Mouse (Mus musculus): ENCODE results near the gene Fadd. TPM values are rescaled to one million over a fixed set of nuclear protein-coding genes. Genes with fewer than 3 reads are reported as not detected.
A peak's percentile ranks its signal among the peaks of the same experiment; 100 is the strongest.

Fadd gene
- polyA plus RNA-seq, 1 experiment = 5.7 TPM

DNA sequence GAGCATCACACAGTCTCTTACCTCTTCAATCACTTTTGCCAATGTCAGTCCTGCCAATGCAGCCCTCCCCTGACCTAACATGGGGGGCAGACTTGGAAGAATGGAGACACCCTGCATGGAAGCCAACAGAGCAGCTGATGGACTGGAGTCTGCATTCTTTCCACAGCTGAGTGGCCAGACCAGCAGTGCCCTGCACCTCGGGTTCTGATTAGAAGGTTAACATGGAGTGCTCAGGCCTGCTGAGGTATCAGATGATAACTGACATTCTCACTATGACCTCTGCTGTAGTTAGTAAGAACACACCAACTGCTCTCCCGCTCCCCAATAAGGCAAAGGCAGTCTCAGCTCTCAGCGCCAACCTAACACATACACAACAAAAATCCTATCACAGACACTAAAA is 37.0 kb downstream of the Fadd start:
- TF ChIP-seq SRF (IDR thresholded peaks at IDR 0.05; ENCODE audit: control insufficient read depth, insufficient read length, low read depth) (peak; percentile 28), MYOG (IDR thresholded peaks at IDR 0.05; ENCODE audit: control insufficient read depth in 1 of 3, insufficient read depth in 1 of 3, insufficient read length in 2 of 3, low read depth in 2 of 3) (peak in 2 of 3 experiments; percentile 18 to 81), USF1 (IDR thresholded peaks at IDR 0.05; ENCODE audit: low read depth) (no peak), MYOD1 (IDR thresholded peaks at IDR 0.05; ENCODE audit: control insufficient read depth in 1 of 3, insufficient read length in 2 of 3, low read depth in 2 of 3) (peak in 2 of 3 experiments; percentile 57 to 63)
- Histone ChIP-seq H3K36me3 (ENCODE audit: control insufficient read depth, insufficient read depth) (no peaks in the 10 kb centered on the region), H3K79me2 (ENCODE audit: control insufficient read depth, insufficient read depth) (peaks cover 47% of the 10 kb centered on the region), H3K27me3 (ENCODE audit: control insufficient read depth, insufficient read depth, insufficient read length) (no peaks in the 10 kb centered on the region), H3K4me2 (ENCODE audit: low read depth) (no peak overlapping the region), H3K4me3 (no peak overlapping the region), H3ac (ENCODE audit: control insufficient read depth, insufficient read length) (no peak overlapping the region)

DNA sequence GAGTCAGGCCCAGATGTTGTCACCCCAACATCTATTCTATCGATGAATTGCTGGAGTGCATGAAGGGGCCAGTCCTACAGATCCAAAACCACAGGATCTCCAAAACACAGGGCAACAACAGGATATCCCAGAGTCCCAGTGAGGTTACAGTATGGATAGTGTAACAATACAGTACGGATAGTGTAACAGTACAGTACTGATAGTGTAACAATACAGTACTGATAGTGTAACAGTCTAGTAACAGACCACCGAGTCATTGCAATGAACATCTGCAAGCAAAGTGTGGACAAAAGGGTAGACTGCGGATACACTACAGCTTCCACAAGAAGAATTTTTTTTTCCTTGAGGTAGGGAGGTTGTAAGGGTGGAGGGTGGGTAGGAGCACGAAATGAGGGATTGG is 40.9 kb downstream of the Fadd start:
- no peak overlapping the region for H3ac ChIP-seq (ENCODE audit: control insufficient read depth, insufficient read length)
- no peak overlapping the region for H3K4me2 ChIP-seq (ENCODE audit: low read depth)
- no peak overlapping the region for H3K4me3 ChIP-seq
- H3K79me2 ChIP-seq (ENCODE audit: control insufficient read depth, insufficient read depth) = peaks cover 34% of the 10 kb centered on the region
- no peaks in the 10 kb centered on the region for H3K27me3 ChIP-seq (ENCODE audit: control insufficient read depth, insufficient read depth, insufficient read length)
- no peak for TF ChIP-seq USF1 (IDR thresholded peaks at IDR 0.05; ENCODE audit: low read depth)
- no peak for TF ChIP-seq TCF12 (IDR thresholded peaks at IDR 0.05; ENCODE audit: insufficient read depth, poor library complexity, severe bottlenecking)
- TF ChIP-seq CEBPB (IDR thresholded peaks at IDR 0.05; ENCODE audit: insufficient read depth, poor library complexity, severe bottlenecking) = no peak
- no peaks in the 10 kb centered on the region for H3K36me3 ChIP-seq (ENCODE audit: control insufficient read depth, insufficient read depth)

DNA sequence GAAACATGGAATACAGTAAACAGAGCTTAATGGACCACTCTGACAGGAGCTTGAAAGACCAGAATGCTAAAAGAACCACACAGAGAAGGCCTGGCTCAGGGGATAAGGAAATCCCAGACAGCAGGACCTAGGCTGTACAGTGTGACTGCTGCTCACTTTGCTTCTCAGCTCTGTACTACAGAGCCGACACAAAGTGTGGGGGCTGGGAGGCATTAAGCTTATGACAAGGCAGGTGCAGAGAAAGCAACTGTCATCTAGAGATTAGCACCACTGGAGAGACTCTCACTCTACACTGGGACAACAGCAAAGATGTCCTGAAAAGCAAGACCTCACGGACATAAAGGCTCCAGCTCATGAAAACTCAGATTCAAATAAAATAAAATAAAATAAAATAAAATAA is 43.1 kb downstream of the Fadd start:
- H3K4me2 ChIP-seq (ENCODE audit: low read depth) = no peak overlapping the region
- H3K36me3 ChIP-seq (ENCODE audit: control insufficient read depth, insufficient read depth) = no peaks in the 10 kb centered on the region
- H3K27me3 ChIP-seq (ENCODE audit: control insufficient read depth, insufficient read depth, insufficient read length) = no peaks in the 10 kb centered on the region
- H3ac ChIP-seq (ENCODE audit: control insufficient read depth, insufficient read length) = no peak overlapping the region
- no peak for TF ChIP-seq POLR2AphosphoS2 (IDR thresholded peaks at IDR 0.05; ENCODE audit: insufficient read length, low read depth)
- TF ChIP-seq MYOG (IDR thresholded peaks at IDR 0.05; ENCODE audit: control insufficient read depth in 1 of 3, insufficient read depth in 1 of 3, insufficient read length in 2 of 3, low read depth in 2 of 3) = peak in 1 of 3 experiments; percentile 36
- TF ChIP-seq POLR2A (IDR thresholded peaks at IDR 0.05; ENCODE audit: insufficient read length, low read depth) = no peak
- TF ChIP-seq MYOD1 (IDR thresholded peaks at IDR 0.05; ENCODE audit: control insufficient read depth in 1 of 3, insufficient read length in 2 of 3, low read depth in 2 of 3) = peak in 2 of 3 experiments; percentile 7 to 62
- TF ChIP-seq REST (IDR thresholded peaks at IDR 0.05; ENCODE audit: insufficient read depth, insufficient read length) = no peak
- TF ChIP-seq MAX (IDR thresholded peaks at IDR 0.05; ENCODE audit: low read depth) = no peak
- peaks cover 39% of the 10 kb centered on the region for H3K79me2 ChIP-seq (ENCODE audit: control insufficient read depth, insufficient read depth)
- H3K4me3 ChIP-seq = no peak overlapping the region

DNA sequence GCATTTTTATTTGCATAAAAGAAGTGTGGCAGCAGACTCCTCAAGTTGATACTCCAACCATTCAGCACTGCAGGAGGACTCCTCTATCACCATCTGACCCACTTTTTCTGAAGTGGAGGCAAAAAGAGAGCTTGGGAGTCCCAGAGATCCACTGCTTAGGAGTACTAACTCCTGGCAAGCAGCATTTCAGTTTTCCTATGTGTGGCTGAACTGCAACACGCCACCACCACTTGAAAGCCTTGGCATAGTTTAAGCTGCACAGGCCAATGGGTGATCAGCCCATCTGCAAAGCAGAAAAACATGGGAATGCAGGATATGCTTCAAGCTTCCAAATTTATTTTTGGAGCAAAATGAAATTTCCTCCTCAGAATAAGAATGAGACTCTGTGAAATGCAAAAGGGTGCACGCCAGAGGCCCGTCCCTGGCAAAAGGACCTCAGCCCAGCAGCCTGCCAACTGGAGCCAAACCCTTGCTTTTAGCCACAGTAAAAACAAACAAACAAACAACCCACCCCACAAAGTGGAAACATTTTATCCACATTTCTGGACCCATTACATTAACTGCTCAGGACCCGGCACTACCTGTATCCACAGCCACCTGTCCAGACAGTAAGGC is 44.1 kb downstream of the Fadd start:
- TF ChIP-seq SRF (IDR thresholded peaks at IDR 0.05; ENCODE audit: control insufficient read depth, insufficient read length, low read depth) = no peak
- TF ChIP-seq TCF12 (IDR thresholded peaks at IDR 0.05; ENCODE audit: insufficient read depth, poor library complexity, severe bottlenecking) = no peak
- no peak for TF ChIP-seq CEBPB (IDR thresholded peaks at IDR 0.05; ENCODE audit: insufficient read depth, poor library complexity, severe bottlenecking)
- TF ChIP-seq MYOG (IDR thresholded peaks at IDR 0.05; ENCODE audit: control insufficient read depth in 1 of 3, insufficient read depth in 1 of 3, insufficient read length in 2 of 3, low read depth in 2 of 3) = no peak
- TF ChIP-seq E2F4 (IDR thresholded peaks at IDR 0.05; ENCODE audit: insufficient read depth) = no peak
- TF ChIP-seq POLR2A (IDR thresholded peaks at IDR 0.05; ENCODE audit: insufficient read length, low read depth) = no peak
- TF ChIP-seq MAX (IDR thresholded peaks at IDR 0.05; ENCODE audit: low read depth) = no peak
- TF ChIP-seq REST (IDR thresholded peaks at IDR 0.05; ENCODE audit: insufficient read depth, insufficient read length) = no peak
- no peak for TF ChIP-seq TCF3 (IDR thresholded peaks at IDR 0.05; ENCODE audit: insufficient read length, low read depth)
- TF ChIP-seq POLR2AphosphoS2 (IDR thresholded peaks at IDR 0.05; ENCODE audit: insufficient read length, low read depth) = no peak
- TF ChIP-seq USF1 (IDR thresholded peaks at IDR 0.05; ENCODE audit: low read depth) = no peak
- TF ChIP-seq MYOD1 (IDR thresholded peaks at IDR 0.05; ENCODE audit: control insufficient read depth in 1 of 3, insufficient read length in 2 of 3, low read depth in 2 of 3) = no peak
- Histone ChIP-seq H3K27me3 (ENCODE audit: control insufficient read depth, insufficient read depth, insufficient read length) (no peaks in the 10 kb centered on the region), H3ac (ENCODE audit: control insufficient read depth, insufficient read length) (no peak overlapping the region), H3K36me3 (ENCODE audit: control insufficient read depth, insufficient read depth) (no peaks in the 10 kb centered on the region), H3K4me2 (ENCODE audit: low read depth) (no peak overlapping the region), H3K79me2 (ENCODE audit: control insufficient read depth, insufficient read depth) (peaks cover 41% of the 10 kb centered on the region), H3K4me3 (no peak overlapping the region)

DNA sequence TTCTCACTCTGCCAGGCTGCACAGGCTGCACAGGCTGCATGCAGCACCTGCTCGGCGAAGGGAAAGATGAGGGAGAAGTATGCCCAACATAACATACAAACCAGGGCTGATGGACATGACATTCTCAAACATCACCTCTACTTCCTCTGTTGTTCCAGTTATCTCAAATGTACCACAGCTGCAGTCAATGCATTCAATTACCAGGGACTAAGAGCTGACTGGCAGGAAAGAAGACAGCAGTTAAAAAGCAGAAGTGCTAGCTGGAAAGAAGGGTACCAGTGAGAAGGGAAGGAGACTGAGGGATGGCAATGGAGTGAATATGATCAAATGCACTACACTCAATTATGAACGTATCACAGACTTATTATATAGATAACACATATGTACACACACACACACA is 45.9 kb downstream of the Fadd start:
- TF ChIP-seq POLR2A (IDR thresholded peaks at IDR 0.05; ENCODE audit: insufficient read length, low read depth) = no peak
- TF ChIP-seq MYOG (IDR thresholded peaks at IDR 0.05; ENCODE audit: control insufficient read depth in 1 of 3, insufficient read depth in 1 of 3, insufficient read length in 2 of 3, low read depth in 2 of 3) = no peak
- no peak for TF ChIP-seq SRF (IDR thresholded peaks at IDR 0.05; ENCODE audit: control insufficient read depth, insufficient read length, low read depth)
- no peak for TF ChIP-seq MAX (IDR thresholded peaks at IDR 0.05; ENCODE audit: low read depth)
- TF ChIP-seq CEBPB (IDR thresholded peaks at IDR 0.05; ENCODE audit: insufficient read depth, poor library complexity, severe bottlenecking) = no peak
- TF ChIP-seq MYOD1 (IDR thresholded peaks at IDR 0.05; ENCODE audit: control insufficient read depth in 1 of 3, insufficient read length in 2 of 3, low read depth in 2 of 3) = no peak
- no peak for TF ChIP-seq USF1 (IDR thresholded peaks at IDR 0.05; ENCODE audit: low read depth)
- TF ChIP-seq REST (IDR thresholded peaks at IDR 0.05; ENCODE audit: insufficient read depth, insufficient read length) = no peak
- no peak for TF ChIP-seq TCF3 (IDR thresholded peaks at IDR 0.05; ENCODE audit: insufficient read length, low read depth)
- TF ChIP-seq TCF12 (IDR thresholded peaks at IDR 0.05; ENCODE audit: insufficient read depth, poor library complexity, severe bottlenecking) = no peak
- TF ChIP-seq POLR2AphosphoS2 (IDR thresholded peaks at IDR 0.05; ENCODE audit: insufficient read length, low read depth) = no peak
- no peak for TF ChIP-seq E2F4 (IDR thresholded peaks at IDR 0.05; ENCODE audit: insufficient read depth)
- H3K79me2 ChIP-seq (ENCODE audit: control insufficient read depth, insufficient read depth) = peaks cover 55% of the 10 kb centered on the region
- H3ac ChIP-seq (ENCODE audit: control insufficient read depth, insufficient read length) = no peak overlapping the region
- no peaks in the 10 kb centered on the region for H3K36me3 ChIP-seq (ENCODE audit: control insufficient read depth, insufficient read depth)
- no peak overlapping the region for H3K4me2 ChIP-seq (ENCODE audit: low read depth)
- no peaks in the 10 kb centered on the region for H3K27me3 ChIP-seq (ENCODE audit: control insufficient read depth, insufficient read depth, insufficient read length)
- no peak overlapping the region for H3K4me3 ChIP-seq
